50 mouse cellular contexts compared by ENCODE assay signal in the genomic region with DNA sequence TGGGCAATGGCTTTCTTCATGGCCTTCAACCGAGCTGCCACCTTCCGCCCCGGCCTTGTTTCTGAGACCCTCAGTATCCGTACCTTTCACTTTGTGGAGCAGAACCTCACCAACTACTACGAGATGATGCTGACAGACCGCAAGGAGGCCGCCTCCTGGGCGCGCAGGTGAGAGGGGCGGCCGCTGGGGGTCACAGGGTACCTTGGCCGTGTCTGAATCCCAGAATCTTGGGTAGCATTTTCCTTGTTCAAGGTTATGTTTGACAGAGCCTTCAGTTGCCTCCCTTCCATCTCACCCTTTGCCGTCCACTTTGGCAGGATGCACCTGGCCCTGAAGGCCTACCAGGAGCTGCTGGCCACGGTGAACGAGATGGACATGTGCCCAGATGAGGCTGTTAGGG. TPM values are rescaled to one million over a fixed set of nuclear protein-coding genes. Genes with fewer than 3 reads are reported as not detected.
"Had no signal": no experiment of that assay in that cellular context is flagged by ENCODE, and none has a peak within 500 bp of the region (broad histone marks: within the 10 kb centered on the region; RNA-seq: fewer than 3 reads in every experiment).

No protein-coding gene starts in this region.

- H3K9me3 ChIP-seq: heart, embryonic 10.5 days; heart, embryonic 12.5 days; heart, embryonic 13.5 days; heart, embryonic 15.5 days; hindbrain, embryonic 10.5 days; hindbrain, embryonic 12.5 days; hindbrain, embryonic 13.5 days; hindbrain, embryonic 15.5 days; kidney, embryonic 15.5 days had no signal

- ATAC-seq: hindbrain, embryonic 16.5 days; hindbrain, postnatal 0 days; inflammation-experienced regulatory T-cells, adult 6 months; intestine, embryonic 16.5 days had no signal

- H3K4me1 ChIP-seq: hindbrain, embryonic 10.5 days; hindbrain, embryonic 12.5 days; hindbrain, embryonic 13.5 days; hindbrain, embryonic 15.5 days; kidney, embryonic 15.5 days had no signal

- H3K4me3 ChIP-seq: heart, embryonic 10.5 days; heart, embryonic 12.5 days; heart, embryonic 13.5 days; heart, embryonic 15.5 days; hindbrain, embryonic 10.5 days; hindbrain, embryonic 12.5 days; hindbrain, embryonic 13.5 days; hindbrain, embryonic 15.5 days; kidney, embryonic 15.5 days; layer of hippocampus, adult 2 months; left cerebral cortex, adult 2 months had no signal

- H3K9ac ChIP-seq: heart, embryonic 12.5 days; heart, embryonic 13.5 days; heart, embryonic 15.5 days; hindbrain, embryonic 12.5 days; hindbrain, embryonic 13.5 days; hindbrain, embryonic 14.5 days; hindbrain, embryonic 15.5 days; kidney, embryonic 15.5 days had no signal

- DNase-seq: heart, postnatal 14 days; heart, postnatal 36 days; heart, postnatal 4 days; kidney, adult 11 months; kidney, adult 18-20 months; kidney, adult 2 months; kidney, adult 8-10 months; kidney, adult 9 months; kidney, postnatal 10 days; kidney, postnatal 14 days; kidney, postnatal 25 days; kidney, postnatal 36 days; kidney, postnatal 4 days; layer of hippocampus, adult 9-11 months; layer of hippocampus, postnatal 36 days had no signal

- H3K4me2 ChIP-seq: heart, embryonic 11.5 days; heart, embryonic 12.5 days; heart, embryonic 13.5 days; heart, embryonic 15.5 days; hindbrain, embryonic 12.5 days; hindbrain, embryonic 13.5 days; hindbrain, embryonic 14.5 days; hindbrain, embryonic 15.5 days; kidney, embryonic 15.5 days had no signal

- H3K27ac ChIP-seq: heart, embryonic 10.5 days; hindbrain, embryonic 10.5 days; hindbrain, embryonic 12.5 days; hindbrain, embryonic 13.5 days; hindbrain, embryonic 14.5 days; hindbrain, embryonic 15.5 days; hindbrain, postnatal 0 days; kidney, embryonic 15.5 days; kidney, postnatal 0 days; layer of hippocampus, adult 2 months; left cerebral cortex, adult 2 months had no signal

- H3K27me3 ChIP-seq: heart, embryonic 12.5 days; heart, embryonic 13.5 days; heart, embryonic 15.5 days; hindbrain, embryonic 12.5 days; hindbrain, embryonic 13.5 days; hindbrain, embryonic 15.5 days; kidney, embryonic 15.5 days had no signal

RNA-seq across cellular contexts. Expression of a gene that starts 9.8 kb away (rescaled TPM):
- total RNA-seq: hematopoietic stem cell, adult 5-6 weeks; hindbrain, postnatal 0 days; layer of hippocampus, adult 18-20 months; layer of hippocampus, adult 2 months; layer of hippocampus, adult 8-10 months; layer of hippocampus, postnatal 10 days; layer of hippocampus, postnatal 14 days; layer of hippocampus, postnatal 25 days; layer of hippocampus, postnatal 36 days; left cerebral cortex, adult 18-20 months; left cerebral cortex, adult 2 months; left cerebral cortex, adult 8-10 months had no signal
- polyA plus RNA-seq: heart, embryonic 14.5 days; heart, embryonic 16.5 days; heart, postnatal 0 days; hindbrain, postnatal 0 days; kidney, adult 2 months had no signal

RNA-seq across cellular contexts. Expression of a gene that starts 18.5 kb away (rescaled TPM):
- total RNA-seq: heart, postnatal 14 days; heart, postnatal 25 days; heart, postnatal 36 days; heart, postnatal 4 days; layer of hippocampus, adult 18-20 months; layer of hippocampus, adult 2 months; layer of hippocampus, adult 8-10 months; layer of hippocampus, postnatal 10 days; layer of hippocampus, postnatal 14 days; layer of hippocampus, postnatal 25 days; layer of hippocampus, postnatal 36 days; left cerebral cortex, adult 18-20 months; left cerebral cortex, adult 2 months; left cerebral cortex, adult 8-10 months had no signal
- polyA plus RNA-seq: heart, embryonic 10.5 days; heart, embryonic 11.5 days; heart, embryonic 12.5 days; heart, embryonic 13.5 days; heart, embryonic 14.5 days; heart, embryonic 15.5 days; heart, embryonic 16.5 days; heart, postnatal 0 days; hindbrain, embryonic 11.5 days; hindbrain, embryonic 12.5 days; hindbrain, embryonic 15.5 days; hindbrain, postnatal 0 days; inflammation-experienced regulatory T-cells, adult 6 months; intestine, embryonic 14.5 days; kidney, adult 2 months; kidney, embryonic 14.5 days; kidney, embryonic 15.5 days; kidney, embryonic 16.5 days; kidney, postnatal 0 days; large intestine, adult 2 months had no signal

RNA-seq across cellular contexts. Expression of a gene that starts 24.4 kb away (rescaled TPM):
- total RNA-seq: heart, postnatal 14 days; heart, postnatal 25 days; heart, postnatal 36 days; heart, postnatal 4 days; hematopoietic stem cell, adult 5-6 weeks; hindbrain, postnatal 0 days; layer of hippocampus, adult 18-20 months; layer of hippocampus, adult 2 months; layer of hippocampus, adult 8-10 months; layer of hippocampus, postnatal 10 days; layer of hippocampus, postnatal 14 days; layer of hippocampus, postnatal 25 days; layer of hippocampus, postnatal 36 days; left cerebral cortex, adult 18-20 months; left cerebral cortex, adult 2 months had no signal
- polyA plus RNA-seq: heart, embryonic 14.5 days; heart, postnatal 0 days; hindbrain, embryonic 10.5 days; hindbrain, embryonic 11.5 days; hindbrain, embryonic 12.5 days; hindbrain, embryonic 13.5 days; hindbrain, embryonic 14.5 days; inflammation-experienced regulatory T-cells, adult 6 months; intestine, embryonic 14.5 days; kidney, embryonic 14.5 days had no signal
